Mouse (Mus musculus): ENCODE data around the gene Sh3bgrl2. TPM values are rescaled to one million over a fixed set of nuclear protein-coding genes. Genes with fewer than 3 reads are reported as not detected.

Sh3bgrl2 gene
- polyA plus RNA-seq, 2 experiments = 5.3 to 15.5 TPM

- H3K4me1 ChIP-seq (ENCODE audit: control insufficient read depth, insufficient read depth, low read length) = peaks cover 8% of the 10 kb centered on the region; the same call in 1 of the 2 replicates
- no peaks in the 10 kb centered on the region for H3K36me3 ChIP-seq (ENCODE audit: control insufficient read depth, insufficient read depth, low read length)
- no peaks in the 10 kb centered on the region for H3K9me3 ChIP-seq (ENCODE audit: control insufficient read depth, low read length)
- 41% methylated on average over 14 of the region's 14 CpGs for WGBS
- H3K27ac ChIP-seq (replicated peaks; ENCODE audit: low read depth, low read length) = no peak overlapping the region
- no peak for TF ChIP-seq POLR2A (IDR thresholded peaks at IDR 0.05; ENCODE audit: borderline replicate concordance, extremely low read depth, insufficient read depth, insufficient read length)
- DNase-seq (ENCODE audit: low spot score) (peak; percentile 48), ATAC-seq (ENCODE audit: low FRiP score, low read depth) (peak; percentile 62)
- no peak overlapping the region for H3K4me3 ChIP-seq (replicated peaks; ENCODE audit: low read length)
- no peaks in the 10 kb centered on the region for H3K27me3 ChIP-seq (ENCODE audit: control insufficient read depth, insufficient read depth, low read length)
- H3K9ac ChIP-seq (ENCODE audit: low read depth, low read length, severe bottlenecking) = no peak overlapping the region
- H3K4me2 ChIP-seq (replicated peaks; ENCODE audit: low read depth, low read length, severe bottlenecking) = no peak overlapping the region
Measured at GRCm38 (mm10) chr9:83589680-83590467, 41.7 kb downstream of the Sh3bgrl2 start.

GRCm38 (mm10) chr9:83591848-83592456, 43.8 kb downstream of the Sh3bgrl2 start:
- no peak for TF ChIP-seq POLR2A (IDR thresholded peaks at IDR 0.05; ENCODE audit: borderline replicate concordance, extremely low read depth, insufficient read depth, insufficient read length)
- Histone ChIP-seq H3K4me1 (ENCODE audit: control insufficient read depth, insufficient read depth, low read length) (peaks cover 8% of the 10 kb centered on the region; the same call in 1 of the 2 replicates), H3K4me3 (replicated peaks; ENCODE audit: low read length) (no peak overlapping the region), H3K36me3 (ENCODE audit: control insufficient read depth, insufficient read depth, low read length) (no peaks in the 10 kb centered on the region), H3K4me2 (replicated peaks; ENCODE audit: low read depth, low read length, severe bottlenecking) (no peak overlapping the region), H3K27me3 (ENCODE audit: control insufficient read depth, insufficient read depth, low read length) (no peaks in the 10 kb centered on the region), H3K9ac (ENCODE audit: low read depth, low read length, severe bottlenecking) (no peak overlapping the region), H3K9me3 (ENCODE audit: control insufficient read depth, low read length) (no peaks in the 10 kb centered on the region), H3K27ac (replicated peaks; ENCODE audit: low read depth, low read length) (no peak overlapping the region)
- DNase-seq (ENCODE audit: low spot score) (no peak), ATAC-seq (ENCODE audit: low FRiP score, low read depth) (no peak)
- WGBS = 62% methylated on average over 10 of the region's 10 CpGs

DNA sequence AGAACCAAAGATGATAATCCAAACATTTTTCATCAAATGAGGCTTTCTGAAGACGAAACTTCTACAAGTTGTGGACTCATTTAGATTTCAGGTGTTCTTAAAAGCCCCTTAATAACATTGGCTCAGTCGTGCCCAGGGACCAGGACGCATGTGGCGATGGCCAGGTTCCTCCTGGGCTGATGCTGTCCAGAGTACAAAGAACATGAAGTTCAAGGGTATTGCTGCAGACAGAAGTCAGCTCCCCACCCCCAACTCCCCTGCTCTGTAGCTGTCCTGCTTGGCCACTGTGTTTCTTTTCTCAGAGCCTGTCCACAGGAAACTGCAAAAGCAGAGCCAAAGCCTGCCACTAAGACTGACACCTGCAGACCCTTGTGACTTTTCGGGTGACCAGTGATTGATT, 45.7 kb downstream of the Sh3bgrl2 start:
- Histone ChIP-seq H3K27ac (replicated peaks; ENCODE audit: low read depth, low read length) (no peak overlapping the region), H3K27me3 (ENCODE audit: control insufficient read depth, insufficient read depth, low read length) (no peaks in the 10 kb centered on the region), H3K36me3 (ENCODE audit: control insufficient read depth, insufficient read depth, low read length) (no peaks in the 10 kb centered on the region), H3K4me2 (replicated peaks; ENCODE audit: low read depth, low read length, severe bottlenecking) (no peak overlapping the region), H3K4me1 (ENCODE audit: control insufficient read depth, insufficient read depth, low read length) (peaks cover 8% of the 10 kb centered on the region; the same call in 1 of the 2 replicates), H3K4me3 (replicated peaks; ENCODE audit: low read length) (no peak overlapping the region), H3K9me3 (ENCODE audit: control insufficient read depth, low read length) (no peaks in the 10 kb centered on the region), H3K9ac (ENCODE audit: low read depth, low read length, severe bottlenecking) (no peak overlapping the region)
- DNase-seq (ENCODE audit: low spot score) (no peak), ATAC-seq (ENCODE audit: low FRiP score, low read depth) (no peak)
- WGBS = 94% methylated on average over 5 of the region's 5 CpGs
- TF ChIP-seq POLR2A (IDR thresholded peaks at IDR 0.05; ENCODE audit: borderline replicate concordance, extremely low read depth, insufficient read depth, insufficient read length) = no peak

- peaks cover 8% of the 10 kb centered on the region for H3K4me1 ChIP-seq (ENCODE audit: control insufficient read depth, insufficient read depth, low read length)
- H3K36me3 ChIP-seq (ENCODE audit: control insufficient read depth, insufficient read depth, low read length) = no peaks in the 10 kb centered on the region
- H3K4me2 ChIP-seq (replicated peaks; ENCODE audit: low read depth, low read length, severe bottlenecking) = no peak overlapping the region
- no peak for TF ChIP-seq POLR2A (IDR thresholded peaks at IDR 0.05; ENCODE audit: borderline replicate concordance, extremely low read depth, insufficient read depth, insufficient read length)
- no peak for DNase-seq (ENCODE audit: low spot score)
- H3K9me3 ChIP-seq (ENCODE audit: control insufficient read depth, low read length) = no peaks in the 10 kb centered on the region
- 82% methylated on average over 6 of the region's 6 CpGs for WGBS
- H3K4me3 ChIP-seq (replicated peaks; ENCODE audit: low read length) = no peak overlapping the region
- no peak overlapping the region for H3K27ac ChIP-seq (replicated peaks; ENCODE audit: low read depth, low read length)
- H3K27me3 ChIP-seq (ENCODE audit: control insufficient read depth, insufficient read depth, low read length) = no peaks in the 10 kb centered on the region
- ATAC-seq (ENCODE audit: low FRiP score, low read depth) = no peak
- H3K9ac ChIP-seq (ENCODE audit: low read depth, low read length, severe bottlenecking) = no peak overlapping the region
Measured at GRCm38 (mm10) chr9:83596132-83596531, 48.0 kb downstream of the Sh3bgrl2 start.

GRCm38 (mm10) chr9:83596646-83597481, 48.7 kb downstream of the Sh3bgrl2 start:
- Histone ChIP-seq H3K27ac (replicated peaks; ENCODE audit: low read depth, low read length) (no peak overlapping the region), H3K9ac (ENCODE audit: low read depth, low read length, severe bottlenecking) (no peak overlapping the region), H3K27me3 (ENCODE audit: control insufficient read depth, insufficient read depth, low read length) (no peaks in the 10 kb centered on the region), H3K9me3 (ENCODE audit: control insufficient read depth, low read length) (no peaks in the 10 kb centered on the region), H3K4me1 (ENCODE audit: control insufficient read depth, insufficient read depth, low read length) (peaks cover 8% of the 10 kb centered on the region), H3K36me3 (ENCODE audit: control insufficient read depth, insufficient read depth, low read length) (no peaks in the 10 kb centered on the region), H3K4me3 (replicated peaks; ENCODE audit: low read length) (no peak overlapping the region), H3K4me2 (replicated peaks; ENCODE audit: low read depth, low read length, severe bottlenecking) (no peak overlapping the region)
- no peak for TF ChIP-seq POLR2A (IDR thresholded peaks at IDR 0.05; ENCODE audit: borderline replicate concordance, extremely low read depth, insufficient read depth, insufficient read length)
- 85% methylated on average over 13 of the region's 13 CpGs for WGBS
- ATAC-seq (ENCODE audit: low FRiP score, low read depth) = no peak
- no peak for DNase-seq (ENCODE audit: low spot score)
